Mouse (Mus musculus) gastrocnemius, adult 2 months (tissue): Measurements from ENCODE around the gene Dhps. TPM values are rescaled to one million over a fixed set of nuclear protein-coding genes. Genes with fewer than 3 reads are reported as not detected.
A peak's percentile ranks its signal among the peaks of the same experiment; 100 is the strongest.
"Not testable (repeated sequence)": the region's sequence is repeated elsewhere in the genome, so short reads cannot be mapped to it uniquely, and the experiment has no call there.

Source experiments
- DNase-seq: peaks from one replicate; pipeline ENCODE4 v3.0.0; 2022
- H3K27ac ChIP-seq: fragments of 200-600 bp; 2 replicates; pipeline ENCODE4 v1.8.1; 2022; ENCODE audit warnings: mild to moderate bottlenecking
- H3K4me3 ChIP-seq: fragments of 200-600 bp; 2 replicates; pipeline ENCODE4 v1.8.1; 2022; ENCODE audit warnings: mild to moderate bottlenecking, moderate library complexity
- CTCF ChIP-seq: fragments of 200-600 bp; IDR thresholded peaks from 2 replicates; pipeline ENCODE4 v1.8.1; 2022; ENCODE audit warnings: antibody characterized with exemption, mild to moderate bottlenecking, moderate library complexity
- intact Hi-C: fragments of 180-260 bp; cut with DNase I; formaldehyde crosslinking; loops from one replicate; pipeline ENCODE4 v1.15.1; 2025
- total RNA-seq, 2 experiments: library from RNA; stranded (reverse); gene quantifications; 2 replicates each; pipeline ENCODE4 v1.2.3; 2021

The Dhps gene
- total RNA-seq, 2 experiments from 2014 or later, result 27.0 to 28.2 TPM

DNA sequence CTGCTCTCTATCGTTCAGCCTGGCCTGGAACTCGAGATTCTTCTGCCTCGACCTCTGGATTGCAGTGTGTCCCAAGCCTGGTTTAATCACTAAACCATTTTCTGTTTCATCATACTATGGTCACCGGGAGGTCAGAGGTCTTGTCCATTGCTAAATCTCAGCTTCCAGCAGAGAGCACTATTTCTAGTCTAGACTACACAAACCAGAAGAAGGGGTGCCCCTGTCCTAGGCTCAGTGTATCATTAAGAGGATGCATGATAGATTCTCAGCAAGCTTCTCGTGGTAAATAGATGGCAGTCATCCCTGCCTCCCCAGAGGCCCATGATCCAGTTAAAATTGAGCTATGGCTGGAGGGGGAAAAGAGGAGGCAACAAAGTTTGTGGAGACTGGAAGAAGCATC is 516 bp upstream of the Dhps start:
- Histone ChIP-seq H3K27ac (peak overlapping the region; percentile 96), H3K4me3 (peak overlapping the region; percentile 94)
- no peak for TF ChIP-seq CTCF
- no peak for DNase-seq
- intact Hi-C loops, result loop anchor here (5.0 to 10.0 kb wide), 3 partner anchors 94 to 334 kb away; partner anchors contain the start of genes Junb, Orc6 and Vps35

- intact Hi-C loops, result loop anchor here (5.0 to 10.0 kb wide), 3 partner anchors 95 to 332 kb away; partner anchors contain the start of genes Junb, Orc6 and Vps35
- Histone ChIP-seq H3K27ac (peak overlapping the region; percentile 96), H3K4me3 (peak overlapping the region; percentile 94)
- no peak for DNase-seq
- TF ChIP-seq CTCF, result no peak
These were observed 890 bp downstream of the Dhps start for GRCm38 (mm10) chr8:85072364-85072929.

- intact Hi-C loops, result loop anchor here (5.0 to 10.0 kb wide), 3 partner anchors 96 to 332 kb away; partner anchors contain the start of genes Junb, Orc6 and Vps35
- H3K4me3 ChIP-seq, result no peak overlapping the region
- TF ChIP-seq CTCF, result no peak
- no peak for DNase-seq
- no peak overlapping the region for H3K27ac ChIP-seq
These were observed 1.6 kb downstream of the Dhps start for GRCm38 (mm10) chr8:85073041-85073612.

DNA sequence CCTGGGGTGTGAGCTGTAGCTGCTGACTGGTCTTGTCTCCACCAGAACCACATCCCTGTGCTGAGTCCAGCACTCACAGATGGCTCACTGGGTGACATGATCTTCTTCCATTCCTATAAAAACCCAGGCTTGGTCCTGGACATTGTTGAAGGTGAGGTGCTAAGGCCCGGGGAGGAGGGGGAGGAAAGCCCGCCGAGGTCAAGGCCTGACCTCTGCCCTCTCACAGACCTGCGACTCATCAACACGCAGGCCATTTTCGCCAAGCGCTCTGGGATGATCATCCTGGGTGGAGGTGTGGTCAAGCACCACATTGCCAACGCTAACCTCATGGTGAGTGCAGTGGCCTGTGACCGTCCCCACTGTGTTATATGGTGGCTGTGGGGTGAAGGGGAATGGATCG is 2.6 kb downstream of the Dhps start:
- H3K4me3 ChIP-seq, result no peak overlapping the region
- intact Hi-C loops, result loop anchor here (5.0 to 10.0 kb wide), 3 partner anchors 97 to 331 kb away; partner anchors contain the start of genes Junb, Orc6 and Vps35

DNA sequence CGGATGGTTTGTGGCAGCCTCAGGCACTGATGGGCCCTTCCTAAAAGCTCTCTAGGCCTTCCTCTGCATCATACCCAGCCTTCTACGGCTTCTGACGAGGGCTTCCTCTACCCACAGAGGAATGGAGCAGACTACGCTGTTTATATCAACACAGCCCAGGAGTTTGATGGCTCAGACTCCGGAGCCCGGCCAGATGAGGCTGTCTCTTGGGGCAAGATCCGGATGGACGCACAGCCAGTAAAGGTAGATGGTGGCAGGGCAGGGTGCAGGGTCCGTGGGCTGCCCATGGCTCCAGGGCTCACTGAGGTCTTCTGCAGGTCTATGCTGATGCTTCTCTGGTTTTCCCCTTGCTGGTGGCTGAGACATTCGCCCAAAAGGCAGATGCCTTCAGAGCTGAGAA is 3.1 kb downstream of the Dhps start:
- no peak for TF ChIP-seq CTCF
- intact Hi-C loops, result loop anchor here (5.0 to 10.0 kb wide), 3 partner anchors 97 to 330 kb away; partner anchors contain the start of genes Junb, Orc6 and Vps35
- DNase-seq, result no peak
- Histone ChIP-seq H3K4me3 (no peak overlapping the region), H3K27ac (no peak overlapping the region)

More for the DNA sequence above, 2.6 kb downstream of the Dhps start:
- no peak for DNase-seq
- TF ChIP-seq CTCF, result no peak
- no peak overlapping the region for H3K27ac ChIP-seq

- peak; percentile 51 for TF ChIP-seq CTCF
- DNase-seq, result peak; percentile 60
- intact Hi-C loops, result loop anchor here (2.0 to 10.0 kb wide), 3 partner anchors 95 to 329 kb away; partner anchors contain the start of genes Orc6 and Vps35
- no peak overlapping the region for H3K4me3 ChIP-seq
- H3K27ac ChIP-seq, result no peak overlapping the region
These were observed 4.4 kb downstream of the Dhps start for GRCm38 (mm10) chr8:85076001-85076400.

GRCm38 (mm10) chr8:85076993-85077392 is 5.4 kb downstream of the Dhps start:
- Histone ChIP-seq H3K27ac (peak overlapping the region; percentile 70), H3K4me3 (no peak overlapping the region)
- peak; percentile 81 for DNase-seq
- intact Hi-C loops, result loop anchor here (2.0 to 10.0 kb wide), 3 partner anchors 94 to 328 kb away; partner anchors contain the start of genes Orc6 and Vps35
- TF ChIP-seq CTCF, result no peak; the same call in 1 of the 2 replicates

GRCm38 (mm10) chr8:85080214-85080531 is 8.6 kb downstream of the Dhps start:
- intact Hi-C loops, result no loop called here
- DNase-seq, result no peak
- TF ChIP-seq CTCF, result no peak
- H3K27ac ChIP-seq, result peak overlapping the region; percentile 92
- peak overlapping the region; percentile 98 for H3K4me3 ChIP-seq

GRCm38 (mm10) chr8:85080532-85081215 is 9.1 kb downstream of the Dhps start, which contains the start of gene Wdr83os:
Gene Wdr83os, plus strand, starts transcription at chr8:85080740.
- DNase-seq, result peak; percentile 59
- H3K27ac ChIP-seq, result peak within 1 kb of the TSS; percentile 92
- no peak for TF ChIP-seq CTCF
- peak within 1 kb of the TSS; percentile 98 for H3K4me3 ChIP-seq
- intact Hi-C loops, result no loop called here

DNA sequence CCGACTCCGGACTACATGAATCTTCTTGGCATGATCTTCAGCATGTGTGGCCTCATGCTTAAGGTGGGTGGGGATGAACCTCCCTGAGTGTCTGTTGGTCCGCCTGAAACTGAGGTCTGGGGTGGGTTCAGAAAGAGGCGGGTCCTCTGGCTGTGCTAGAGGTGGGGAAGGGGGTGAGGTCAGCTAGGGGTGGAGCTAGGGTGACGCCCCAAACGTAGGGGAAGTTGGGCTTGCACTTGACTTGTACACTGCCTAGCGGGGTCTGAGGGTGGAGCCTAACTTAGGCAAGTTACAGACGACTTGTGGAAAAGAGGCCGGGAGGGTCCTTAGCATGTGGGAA is 9.6 kb downstream of the Dhps start, which contains the start of gene Wdr83:
TSS of gene Wdr83 (minus strand) at position 91 of the 340 bp plus-strand sequence.
- TF ChIP-seq CTCF, result no peak
- intact Hi-C loops, result no loop called here
- peak; percentile 38 for DNase-seq
- peak within 1 kb of the TSS; percentile 98 for H3K4me3 ChIP-seq
- H3K27ac ChIP-seq, result peak within 1 kb of the TSS; percentile 92

DNA sequence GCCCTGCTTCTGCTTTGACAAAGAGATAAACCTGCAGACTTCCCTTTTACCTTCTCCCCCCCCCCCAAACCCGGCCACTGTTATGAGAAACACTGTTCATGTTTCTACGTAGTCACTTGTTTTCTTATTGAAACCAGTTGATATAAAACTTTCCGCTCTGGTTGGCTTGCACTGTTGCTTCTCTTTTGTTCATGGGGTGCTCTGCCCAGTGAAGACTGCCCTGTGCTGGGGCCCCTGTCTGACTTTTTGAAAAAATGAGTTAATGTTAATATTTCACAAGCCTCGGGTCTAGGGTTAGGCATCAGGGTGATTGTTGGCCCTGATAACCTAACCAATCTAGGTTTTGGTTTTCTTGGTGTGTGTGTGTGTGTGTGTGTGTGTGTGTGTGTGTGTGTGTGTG is 10.6 kb downstream of the Dhps start:
- H3K27ac ChIP-seq, intact Hi-C loops, H3K4me3 ChIP-seq, DNase-seq: not testable (repeated sequence)

- Histone ChIP-seq H3K4me3 (peak within 1 kb of the TSS; percentile 89), H3K27ac (peak within 1 kb of the TSS; percentile 89)
- peak; percentile 29 for TF ChIP-seq CTCF
- intact Hi-C loops, result no loop called here
- peak; percentile 93 for DNase-seq
These were observed 11.7 kb downstream of the Dhps start, which contains the start of gene Man2b1 for GRCm38 (mm10) chr8:85083108-85083813. Gene Man2b1, plus strand, starts transcription at chr8:85083270.
